Mouse (Mus musculus) kidney, adult 2 months (tissue): Measurements from ENCODE around the gene Golga1. TPM values are rescaled to one million over a fixed set of nuclear protein-coding genes. Genes with fewer than 3 reads are reported as not detected.
"Not testable (repeated sequence)": the region's sequence is repeated elsewhere in the genome, so short reads cannot be mapped to it uniquely, and the experiment has no call there.

Source experiments
- DNase-seq: peaks from one replicate; pipeline ENCODE4 v3.0.0; 2021
- H3K27ac ChIP-seq: fragments of 200-500 bp; 2 replicates; pipeline ENCODE4 v1.5.1; 2012; ENCODE audit warnings: low read depth, low read length, control low read depth, inconsistent platforms; ENCODE audit not compliant: insufficient read depth
- H3K27me3 ChIP-seq: fragments of 200-500 bp; replicated peaks from 2 replicates; pipeline ENCODE4 v1.6.1; 2012; ENCODE audit warnings: mild to moderate bottlenecking, moderate library complexity, low read length, inconsistent platforms; ENCODE audit not compliant: control insufficient read depth, insufficient read depth
- H3K36me3 ChIP-seq: fragments of 200-500 bp; 2 replicates; pipeline ENCODE4 v1.6.1; 2012; ENCODE audit warnings: mild to moderate bottlenecking, moderate library complexity, low read length, inconsistent platforms; ENCODE audit not compliant: control insufficient read depth, insufficient read depth
- H3K4me1 ChIP-seq: fragments of 200-500 bp; 2 replicates; pipeline ENCODE4 v1.6.1; 2011; ENCODE audit warnings: low read length; ENCODE audit not compliant: control insufficient read depth, insufficient read depth
- H3K4me3 ChIP-seq: fragments of 200-500 bp; 2 replicates; pipeline ENCODE4 v1.5.1; 2011; ENCODE audit warnings: mild to moderate bottlenecking, low read depth, low read length, control low read depth; ENCODE audit not compliant: insufficient read depth
- CTCF ChIP-seq: fragments of 200-500 bp; conservative IDR thresholded peaks from 2 replicates; pipeline ENCODE4 v1.5.1; 2011; ENCODE audit warnings: low read depth, mild to moderate bottlenecking, control low read depth, low read length, moderate library complexity, mixed read lengths; ENCODE audit not compliant: insufficient read depth, insufficient read length
- POLR2A ChIP-seq: fragments of 200-500 bp; IDR thresholded peaks from one replicate; pipeline ENCODE4 v1.6.1; 2011; ENCODE audit warnings: low read depth, low read length, control low read depth
- WGBS: fragments of 180-500 bp; shearing (Covaris S2); methylation state at CpG from one replicate; pipeline ENCODE4 v1.1.7; 2018; 5-methylcytosine and 5-hydroxymethylcytosine counted together
- polyA plus RNA-seq: library from polyadenylated mRNA; depleted of rRNA; stranded (reverse); fragments of >200 nt; gene quantifications from 2 replicates; pipeline ENCODE4 v1.2.3, GENCODE M21; 2012

The Golga1 gene
- polyA plus RNA-seq, 1 experiment, result 10.5 TPM

DNA sequence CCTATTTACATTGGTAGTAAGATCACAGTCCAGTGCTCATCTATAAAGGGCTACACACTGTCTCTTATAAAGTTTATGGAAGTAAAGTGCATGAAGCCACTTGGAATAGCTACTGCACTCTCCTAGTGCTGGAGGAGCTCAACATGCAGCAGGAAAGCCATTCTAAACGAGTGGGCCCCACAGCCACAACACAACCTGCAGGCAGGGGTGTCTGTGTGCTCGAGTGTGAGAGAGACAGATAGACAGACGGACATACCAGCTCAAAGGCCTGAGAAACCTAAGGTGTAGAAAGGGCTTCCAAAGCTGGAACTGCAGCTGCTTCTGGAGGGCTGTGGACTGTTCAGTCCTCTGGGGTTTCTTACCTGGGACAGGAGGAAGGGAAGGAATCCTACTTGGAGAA, 48.8 kb downstream of the Golga1 start:
- Histone ChIP-seq H3K4me1 (0 out of 2 replicates have a peak, but pooled peaks cover 3% of the 10 kb centered on the region), H3K27ac (no peak overlapping the region), H3K4me3 (no peak overlapping the region), H3K27me3 (no peaks in the 10 kb centered on the region), H3K36me3 (peaks cover 14% of the 10 kb centered on the region)
- 70% methylated on average over 3 of the region's 3 CpGs for WGBS
- no peak for TF ChIP-seq POLR2A
- no peak for TF ChIP-seq CTCF
- DNase-seq, result no peak

DNA sequence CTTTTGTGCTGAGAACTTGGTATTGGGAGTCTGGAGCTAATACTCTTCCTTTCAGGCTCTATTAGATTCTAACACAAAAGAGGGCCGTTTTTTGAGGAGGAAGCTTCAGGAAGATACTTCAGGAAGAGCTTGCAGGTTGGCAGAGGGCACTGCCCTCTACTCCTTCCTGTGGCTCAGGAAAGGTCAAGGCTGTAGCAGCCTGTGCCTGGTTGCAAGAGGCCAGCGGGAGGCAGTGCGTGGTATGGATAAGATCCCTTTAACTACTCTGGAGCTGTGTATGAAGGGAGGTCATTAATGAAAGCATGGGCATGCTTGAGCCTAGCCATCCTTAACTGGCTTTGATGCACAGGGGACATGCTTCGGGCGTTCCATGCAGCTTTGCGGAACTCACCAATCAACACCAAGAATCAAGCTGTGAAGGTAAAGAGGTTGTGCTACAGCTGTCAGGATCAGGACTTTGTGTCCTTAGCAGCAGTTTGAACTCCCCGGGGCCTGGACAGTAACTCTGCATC, 52.5 kb downstream of the Golga1 start:
- 69% methylated on average over 7 of the region's 7 CpGs for WGBS
- H3K4me1 ChIP-seq, result peaks cover 15% of the 10 kb centered on the region
- H3K27ac ChIP-seq, result no peak overlapping the region
- no peak for DNase-seq
- no peaks in the 10 kb centered on the region for H3K27me3 ChIP-seq
- H3K36me3 ChIP-seq, result peaks cover 7% of the 10 kb centered on the region
- TF ChIP-seq CTCF (no peak), POLR2A (no peak)
- H3K4me3 ChIP-seq, result no peak overlapping the region

DNA sequence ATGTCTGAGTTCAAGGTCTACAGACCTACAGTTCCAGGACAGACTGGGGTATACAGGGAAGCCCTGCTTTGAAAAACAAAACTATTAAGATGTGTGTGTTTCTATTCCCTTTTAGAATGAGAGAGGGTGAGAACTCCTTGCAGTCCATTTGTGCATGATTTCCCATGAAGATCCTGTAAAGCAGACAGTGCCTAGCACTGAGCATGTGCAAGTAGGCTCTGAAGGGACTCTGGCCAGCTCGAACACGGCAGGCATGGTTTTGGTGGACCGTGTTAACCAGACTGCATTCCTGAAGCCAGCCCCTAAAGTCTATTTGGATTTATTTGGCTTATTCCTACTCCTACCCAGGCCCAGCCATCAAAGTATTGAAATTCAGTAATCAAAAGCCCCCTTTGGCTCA, 53.4 kb downstream of the Golga1 start:
- 60% methylated on average over 3 of the region's 3 CpGs for WGBS
- Histone ChIP-seq H3K27me3 (no peaks in the 10 kb centered on the region), H3K4me3 (no peak overlapping the region), H3K4me1 (peaks cover 15% of the 10 kb centered on the region), H3K27ac (no peak overlapping the region), H3K36me3 (peaks cover 7% of the 10 kb centered on the region)
- TF ChIP-seq POLR2A, result no peak
- no peak for DNase-seq

DNA sequence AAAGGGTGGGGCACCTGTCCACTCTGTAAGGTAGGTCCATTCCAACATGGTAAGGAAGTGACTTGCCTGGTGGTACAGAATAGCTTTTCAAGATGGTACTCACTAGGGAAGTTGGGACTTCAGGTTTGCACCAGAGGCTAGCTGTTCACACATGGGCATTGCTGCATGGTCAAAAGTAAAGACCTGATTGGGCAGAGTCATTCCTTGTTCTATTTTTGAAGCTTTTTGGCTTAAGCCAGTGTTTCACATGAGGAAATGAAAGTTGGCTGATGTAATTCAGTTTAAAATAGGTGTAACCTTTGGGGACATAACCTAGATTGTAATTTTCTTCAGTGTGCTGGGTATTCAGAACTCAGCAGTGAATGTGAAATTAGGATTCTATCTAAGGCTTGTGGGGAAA, 54.1 kb downstream of the Golga1 start:
- H3K4me3 ChIP-seq, result no peak overlapping the region
- H3K27me3 ChIP-seq, result no peaks in the 10 kb centered on the region
- TF ChIP-seq CTCF (no peak), POLR2A (no peak)
- H3K36me3 ChIP-seq, result peaks cover 7% of the 10 kb centered on the region
- H3K27ac ChIP-seq, result 0 out of 2 replicates have a peak overlapping the region, but pooled peaks have one; percentile 26
- DNase-seq, result no peak
- peaks cover 16% of the 10 kb centered on the region for H3K4me1 ChIP-seq

DNA sequence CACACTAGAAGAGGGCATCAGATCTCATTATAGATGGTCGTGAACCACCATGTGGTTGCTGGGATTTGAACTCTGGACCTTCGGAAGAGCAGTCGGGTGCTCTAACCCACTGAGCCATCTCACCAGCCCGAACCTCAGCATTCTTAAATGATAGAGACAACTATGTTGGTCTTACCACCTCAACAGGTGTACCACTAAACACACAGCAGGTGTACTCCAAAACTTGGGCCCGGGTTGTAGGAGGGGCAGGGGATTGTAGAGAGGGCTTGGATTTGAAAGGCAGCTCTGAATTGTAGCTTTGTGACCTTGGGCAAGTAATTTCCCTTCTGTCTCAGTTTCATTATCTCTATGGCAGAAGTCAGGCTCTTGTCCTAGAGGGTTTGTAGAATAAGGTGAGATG, 55.2 kb downstream of the Golga1 start:
- WGBS, result 88% methylated on average over 5 of the region's 5 CpGs

DNA sequence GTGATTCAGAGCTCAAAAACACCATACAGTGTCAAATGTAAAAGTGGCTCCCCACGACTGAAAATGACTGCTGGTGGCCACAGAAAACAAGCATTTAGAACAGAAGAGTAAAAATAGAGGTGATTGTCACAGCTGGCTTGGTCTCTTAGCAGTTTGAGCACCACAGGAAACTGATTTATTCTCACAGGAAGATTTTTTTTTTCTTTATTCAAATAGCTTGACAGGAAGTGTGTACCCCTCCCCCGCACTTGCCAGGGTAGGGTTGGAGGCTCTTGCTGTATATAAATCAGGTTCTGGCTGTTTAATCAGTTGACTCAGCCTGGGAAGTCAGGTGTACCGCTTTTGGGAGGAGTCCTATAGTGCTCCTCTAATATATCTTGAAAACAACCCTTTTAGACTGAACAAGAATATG, 56.4 kb downstream of the Golga1 start:
- H3K4me1 ChIP-seq, result peaks cover 23% of the 10 kb centered on the region
- H3K27me3 ChIP-seq, result no peaks in the 10 kb centered on the region
- peak overlapping the region; percentile 68 for H3K4me3 ChIP-seq
- TF ChIP-seq POLR2A, result no peak
- no peak for TF ChIP-seq CTCF
- H3K36me3 ChIP-seq, result no peaks in the 10 kb centered on the region
- WGBS, result 3% methylated on average over 3 of the region's 3 CpGs
- peak overlapping the region; percentile 9; the same call in 1 of the 2 replicates for H3K27ac ChIP-seq
- peak; percentile 38 for DNase-seq

More for the DNA sequence above, 55.2 kb downstream of the Golga1 start:
- not testable (repeated sequence) for H3K4me3 ChIP-seq, H3K36me3 ChIP-seq, H3K27ac ChIP-seq, DNase-seq, H3K27me3 ChIP-seq
- H3K4me1 ChIP-seq, result peaks cover 18% of the 10 kb centered on the region

DNA sequence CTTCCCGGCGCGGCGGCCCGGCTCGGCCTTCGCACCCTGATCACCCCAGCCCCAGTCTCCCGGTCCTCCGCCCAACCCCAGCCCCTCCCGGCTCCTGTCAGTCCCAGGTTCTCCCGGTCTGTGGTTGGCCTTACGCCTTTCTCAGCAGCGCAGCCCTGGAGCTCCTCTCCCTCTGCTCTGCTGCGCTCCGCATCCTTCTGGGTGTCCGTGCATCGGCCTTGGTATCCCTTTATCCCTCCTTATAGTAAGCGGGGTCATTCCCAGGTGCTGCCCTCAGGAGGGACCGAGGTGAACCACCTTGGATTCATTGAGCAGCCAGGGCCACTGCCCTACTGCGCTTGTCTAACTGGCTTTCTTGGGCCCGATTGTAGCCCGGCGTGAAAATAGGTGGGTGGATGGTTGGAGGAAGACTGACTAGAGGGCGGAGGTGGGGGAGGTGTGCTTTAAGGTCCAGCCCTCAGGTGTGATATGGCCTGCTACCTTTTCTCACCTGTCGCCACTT, 56.9 kb downstream of the Golga1 start:
- no peak for DNase-seq
- Histone ChIP-seq H3K4me1 (peaks cover 27% of the 10 kb centered on the region), H3K27me3 (no peaks in the 10 kb centered on the region), H3K36me3 (no peaks in the 10 kb centered on the region), H3K4me3 (peak overlapping the region; percentile 68), H3K27ac (peak overlapping the region; percentile 53)
- TF ChIP-seq CTCF (no peak), POLR2A (no peak)
- WGBS, result under 1% methylated on average over 25 of the region's 25 CpGs

DNA sequence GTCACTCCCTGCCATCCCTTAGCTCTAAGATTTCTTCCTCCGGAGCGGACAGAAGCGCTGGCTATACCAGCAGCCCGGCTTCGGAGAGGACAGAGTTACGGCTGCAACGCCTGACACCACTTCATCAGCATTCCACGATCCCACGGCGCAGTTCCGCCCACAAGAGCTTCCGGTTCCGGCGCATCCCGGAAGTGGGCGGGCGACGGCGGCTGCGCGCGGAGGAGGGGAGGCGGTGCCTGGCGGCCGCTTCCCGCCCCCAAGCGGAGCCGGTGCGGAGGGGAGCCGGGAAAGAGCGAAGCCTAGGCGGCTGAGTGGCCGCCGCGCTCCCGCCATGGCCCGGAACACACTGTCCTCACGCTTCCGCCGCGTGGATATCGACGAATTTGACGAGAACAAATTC, 57.5 kb downstream of the Golga1 start:
- H3K27ac ChIP-seq, result peak overlapping the region; percentile 64
- H3K4me1 ChIP-seq, result peaks cover 26% of the 10 kb centered on the region
- no peaks in the 10 kb centered on the region for H3K36me3 ChIP-seq
- TF ChIP-seq POLR2A, result peak; percentile 80
- TF ChIP-seq CTCF, result no peak
- peak overlapping the region; percentile 70 for H3K4me3 ChIP-seq
- peak; percentile 96 for DNase-seq
- no peaks in the 10 kb centered on the region for H3K27me3 ChIP-seq
- under 1% methylated on average over 43 of the region's 44 CpGs for WGBS
